Mouse (Mus musculus): ENCODE measurements around the gene Mal.
"Not testable (repeated sequence)": the region's sequence is repeated elsewhere in the genome, so short reads cannot be mapped to it uniquely, and the experiment has no call there.

The Mal gene

GRCm38 (mm10) chr2:127624786-127625185 is 31.7 kb downstream of the Mal start:
- DNase-seq (ENCODE audit: low spot score in 2 of 2), result no peak

GRCm38 (mm10) chr2:127622065-127622464 is 34.4 kb downstream of the Mal start:
- DNase-seq (ENCODE audit: low spot score in 2 of 2), result no peak

- no peak for DNase-seq (ENCODE audit: low spot score in 2 of 2)
These were observed 37.2 kb downstream of the Mal start for GRCm38 (mm10) chr2:127619311-127619710.

GRCm38 (mm10) chr2:127612288-127612687 is 44.2 kb downstream of the Mal start:
- DNase-seq (ENCODE audit: low spot score in 2 of 2), result no peak

GRCm38 (mm10) chr2:127611386-127611785 is 45.1 kb downstream of the Mal start:
- DNase-seq (ENCODE audit: low spot score in 2 of 2), result no peak

- DNase-seq (ENCODE audit: low spot score in 2 of 2), result no peak
These were observed 47.5 kb downstream of the Mal start for GRCm38 (mm10) chr2:127608986-127609385.

GRCm38 (mm10) chr2:127608234-127608633 is 48.3 kb downstream of the Mal start:
- DNase-seq (ENCODE audit: low spot score in 2 of 2), result no peak

- DNase-seq (ENCODE audit: low spot score in 2 of 2), result no peak
These were observed 51.3 kb downstream of the Mal start for GRCm38 (mm10) chr2:127605203-127605602.

- DNase-seq (ENCODE audit: low spot score in 2 of 2), result not testable (repeated sequence)
These were observed 53.1 kb downstream of the Mal start for GRCm38 (mm10) chr2:127603383-127603782.

GRCm38 (mm10) chr2:127590840-127591239 is 65.7 kb downstream of the Mal start:
- DNase-seq (ENCODE audit: low spot score in 2 of 2), result no peak

GRCm38 (mm10) chr2:127590204-127590603 is 66.3 kb downstream of the Mal start:
- peak in 1 of 2 experiments; percentile 5 for DNase-seq (ENCODE audit: low spot score in 2 of 2)

- no peak for DNase-seq (ENCODE audit: low spot score in 2 of 2)
These were observed 67.6 kb downstream of the Mal start for GRCm38 (mm10) chr2:127588897-127589296.

GRCm38 (mm10) chr2:127587514-127587844 is 69.0 kb downstream of the Mal start:
- DNase-seq (ENCODE audit: low spot score in 2 of 2), result no peak

GRCm38 (mm10) chr2:127586694-127587513 is 69.6 kb downstream of the Mal start, which contains the start of the genes Zfp661 and Mrps5:
Gene Zfp661, minus strand, starts transcription at chr2:127587094.
Gene Mrps5, plus strand, starts transcription at chr2:127587222.
- DNase-seq (ENCODE audit: low spot score in 2 of 2), result peak; percentile 69 to 79

GRCm38 (mm10) chr2:127584436-127584858 is 72.0 kb downstream of the Mal start:
- DNase-seq (ENCODE audit: low spot score in 2 of 2), result peak; percentile 72 to 79
